Mouse (Mus musculus) thymus, postnatal 10 days (tissue): Measurements from ENCODE around the gene Gpc1.

Experiments
- DNase-seq, 2 experiments: peaks; one replicate each; pipeline ENCODE4 v3.0.0; 2021; ENCODE audit warnings: low spot score in 2 of 2

Gene Gpc1

DNA sequence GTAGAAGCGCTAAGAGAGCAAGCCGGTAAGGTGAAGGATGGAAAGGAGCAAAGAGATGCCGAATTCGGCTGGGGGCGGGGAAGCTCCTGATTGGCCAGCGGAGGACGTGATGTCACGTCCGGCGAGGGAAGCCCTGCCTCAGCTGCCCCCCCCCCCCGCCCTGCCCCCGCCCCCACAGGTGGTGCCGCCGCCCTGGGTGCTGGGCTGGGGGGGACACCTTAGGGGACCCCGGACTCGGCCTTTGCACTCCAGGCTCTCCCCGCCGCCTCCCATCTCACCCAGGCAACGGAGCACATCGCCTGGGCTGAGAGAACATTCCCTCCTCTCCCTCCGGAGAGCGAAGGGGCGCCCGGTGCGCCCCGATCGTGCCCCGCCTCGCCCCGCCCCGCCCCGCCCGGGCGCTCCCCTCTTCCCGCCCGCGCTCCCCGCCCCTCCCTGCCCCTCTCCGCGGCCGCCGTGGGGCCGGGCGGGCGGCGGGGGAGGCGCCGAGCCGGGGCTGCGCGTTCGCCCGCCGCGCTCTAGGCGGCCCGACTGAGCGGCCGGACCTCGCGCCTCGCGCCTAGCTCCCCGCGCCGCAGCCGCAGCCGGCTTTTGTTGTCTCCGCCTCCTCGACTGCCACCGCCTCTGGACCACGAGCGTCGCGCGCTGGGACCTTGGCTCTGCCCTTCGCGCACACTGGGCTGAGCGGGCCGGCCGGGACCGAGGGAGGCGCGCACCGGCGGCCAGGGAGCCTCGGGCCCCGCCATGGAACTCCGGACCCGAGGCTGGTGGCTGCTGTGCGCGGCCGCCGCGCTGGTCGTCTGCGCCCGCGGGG lies at the start of gene Gpc1:
TSS of gene Gpc1 (plus strand) at position 458 of the 814 bp plus-strand sequence.
- DNase-seq, result peak; percentile 79 to 83

DNA sequence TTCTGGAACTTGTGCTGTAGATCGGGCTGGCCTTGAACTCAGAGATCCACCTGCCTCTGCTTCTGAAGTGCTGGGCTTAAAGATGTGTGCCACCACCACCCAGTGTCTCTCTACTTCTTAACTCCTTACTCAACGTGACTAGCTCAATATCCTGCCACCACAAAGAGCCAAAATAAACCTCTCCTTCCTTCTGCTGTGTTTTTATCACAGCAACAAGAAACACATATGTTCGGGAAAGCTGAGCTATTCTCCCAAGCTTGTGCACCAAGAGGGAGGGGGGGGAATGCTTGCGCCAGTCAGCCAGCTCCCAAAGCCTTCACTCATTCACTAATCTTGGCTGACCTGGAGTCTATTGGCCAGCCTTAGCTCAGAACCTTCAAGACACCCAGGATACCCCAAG lies 49.6 kb upstream of the Gpc1 start:
- DNase-seq, result no peak

DNA sequence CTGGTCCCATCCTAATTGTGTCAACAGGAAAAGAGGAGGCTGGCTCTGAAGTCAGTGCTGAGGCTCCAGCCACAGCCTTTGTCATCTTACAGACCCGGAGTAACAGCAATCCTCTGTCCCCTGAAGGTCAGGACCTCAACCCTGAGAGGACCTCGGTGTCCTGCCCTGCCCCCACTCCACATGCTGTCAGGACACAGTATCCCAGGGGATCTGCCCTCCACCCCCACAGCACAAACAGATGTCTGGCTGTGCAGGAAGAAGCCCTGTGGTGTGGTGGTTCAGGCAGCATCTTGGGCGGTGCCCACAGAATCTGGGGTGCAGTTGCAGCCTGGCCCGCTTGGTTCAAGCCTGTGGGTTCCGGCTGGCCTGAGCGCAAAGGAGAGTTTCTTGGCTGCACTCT lies 48.9 kb upstream of the Gpc1 start:
- no peak for DNase-seq

DNA sequence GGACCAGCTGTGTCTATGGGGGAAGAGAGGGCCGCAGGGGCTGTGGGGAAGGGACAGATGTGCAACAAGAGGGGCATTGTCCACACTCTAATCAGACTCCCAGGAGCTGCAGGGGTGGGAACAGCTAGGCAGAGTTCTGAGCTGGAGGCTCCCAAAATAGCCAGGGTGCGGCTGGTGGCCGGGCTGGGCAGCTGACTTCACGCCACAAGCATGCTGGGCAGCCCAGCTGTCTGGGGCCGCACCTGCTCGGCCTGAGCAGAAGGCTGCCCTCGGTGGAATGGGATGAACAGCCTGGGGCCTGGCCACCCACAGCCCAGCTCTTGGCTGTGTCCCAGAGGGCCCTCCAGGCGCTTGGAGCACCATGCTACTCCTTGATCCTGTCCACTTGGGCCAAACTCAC lies 44.2 kb upstream of the Gpc1 start:
- no peak for DNase-seq

DNA sequence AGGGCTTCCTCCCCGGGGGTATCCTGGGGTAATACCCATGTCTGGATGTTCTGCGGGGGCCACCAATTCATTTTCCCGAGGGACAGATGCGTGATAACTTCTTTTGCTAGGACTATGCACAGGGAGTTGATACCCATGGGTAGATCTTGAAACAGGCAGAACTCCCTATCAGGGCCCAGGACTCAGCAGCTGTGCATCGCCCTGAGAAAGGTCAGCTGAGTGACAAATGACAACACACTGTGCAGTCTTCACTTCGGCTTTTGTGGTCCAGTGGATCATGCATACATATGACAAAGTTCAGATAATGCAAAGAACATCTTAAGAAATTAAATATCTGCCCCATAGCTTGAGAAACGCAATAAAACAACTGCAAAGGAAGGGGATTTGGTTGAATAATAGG lies 43.4 kb upstream of the Gpc1 start:
- DNase-seq, result no peak

DNA sequence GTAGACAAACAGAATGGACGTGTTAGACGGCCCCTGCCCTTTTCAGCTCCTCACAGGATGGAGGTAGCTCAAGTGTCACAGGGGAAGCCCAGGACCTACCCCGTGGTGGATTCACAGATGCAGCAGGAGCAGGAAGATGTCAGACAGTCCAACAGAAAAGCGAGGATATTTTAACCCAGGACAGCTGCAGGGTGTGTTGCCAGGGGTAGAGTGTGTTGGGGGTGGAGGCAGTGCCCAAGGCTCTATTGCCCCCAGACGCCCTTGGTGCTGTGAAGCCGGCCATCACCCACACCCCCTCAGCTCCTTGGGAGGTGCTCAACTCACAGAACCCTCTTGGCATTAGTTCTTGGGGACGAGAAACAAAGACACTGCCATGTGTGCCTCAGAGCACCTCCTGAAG lies 40.8 kb upstream of the Gpc1 start:
- no peak for DNase-seq

DNA sequence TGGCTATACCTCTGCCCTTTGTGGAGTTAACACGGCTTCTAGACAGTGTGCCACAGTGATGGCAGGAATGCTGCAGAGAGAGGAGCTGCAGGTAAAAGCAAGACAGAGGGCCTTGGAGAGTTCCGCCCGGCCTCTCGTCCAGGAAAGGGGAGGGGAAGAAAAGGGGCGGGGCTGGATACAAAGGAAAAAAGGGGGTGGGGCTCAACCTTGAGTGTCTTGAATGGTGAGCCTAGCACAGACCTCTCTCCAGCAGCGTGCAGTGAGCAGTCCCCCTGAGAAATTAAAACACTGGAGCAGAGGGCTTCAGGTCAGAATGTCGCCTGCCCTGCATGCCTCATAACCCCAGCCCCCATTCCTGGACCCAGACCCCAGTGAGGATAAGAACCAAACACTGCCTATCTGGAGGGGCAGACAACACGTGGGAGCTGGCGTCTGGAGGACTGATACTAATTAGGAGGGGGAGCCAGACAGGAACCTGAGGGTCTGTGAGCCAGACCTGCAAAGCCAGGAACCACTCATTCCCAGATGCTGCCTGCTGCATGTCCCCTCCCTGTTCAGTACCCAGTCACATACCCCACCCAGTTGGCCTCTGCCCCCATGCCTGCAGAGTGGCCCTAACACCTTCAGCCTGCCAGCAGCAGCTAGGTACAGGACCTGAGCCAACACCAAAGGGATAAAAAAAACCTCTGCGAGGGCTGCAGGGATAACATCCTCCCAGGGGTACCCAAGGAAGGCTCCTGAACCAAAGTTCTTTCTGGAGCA lies 40.2 kb upstream of the Gpc1 start:
- no peak for DNase-seq

DNA sequence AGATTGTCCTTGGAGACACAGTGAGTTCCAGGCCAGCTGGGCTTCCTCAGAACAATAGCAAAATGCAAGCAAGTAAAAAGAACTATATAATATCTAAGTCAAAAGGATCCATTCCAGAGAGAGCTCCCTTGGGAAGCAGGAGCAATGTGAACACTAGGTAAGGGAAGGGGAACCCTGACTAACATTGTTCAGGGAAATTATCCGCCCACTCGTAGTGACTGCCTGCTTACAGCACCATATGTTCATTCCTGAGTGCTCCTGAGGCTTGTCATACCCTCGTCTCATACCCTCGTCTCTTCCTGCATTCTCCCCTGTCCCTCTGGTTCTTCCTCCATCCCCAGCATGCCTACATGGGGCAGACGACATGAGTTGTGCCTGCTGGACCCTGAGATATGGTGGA lies 37.7 kb upstream of the Gpc1 start:
- no peak for DNase-seq

DNA sequence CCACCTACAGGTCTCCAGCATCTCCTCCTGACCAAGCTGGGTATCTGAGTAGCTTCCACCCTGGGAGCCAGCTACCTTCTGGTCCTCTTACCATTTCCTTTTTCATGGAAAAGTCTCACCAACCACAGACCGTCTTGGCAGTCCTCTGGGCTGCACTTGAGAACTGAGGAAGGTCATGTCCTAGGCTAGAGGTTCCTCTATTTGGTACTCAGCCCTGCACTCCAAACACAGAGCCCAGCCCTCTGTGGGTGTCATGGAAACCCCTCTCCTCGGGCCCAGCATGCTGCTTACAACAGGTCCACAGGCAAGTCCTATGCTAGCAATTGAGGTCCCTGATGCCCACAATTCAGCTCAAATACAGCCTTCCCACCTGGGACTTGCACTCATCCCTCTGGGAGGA lies 33.0 kb upstream of the Gpc1 start:
- no peak for DNase-seq

DNA sequence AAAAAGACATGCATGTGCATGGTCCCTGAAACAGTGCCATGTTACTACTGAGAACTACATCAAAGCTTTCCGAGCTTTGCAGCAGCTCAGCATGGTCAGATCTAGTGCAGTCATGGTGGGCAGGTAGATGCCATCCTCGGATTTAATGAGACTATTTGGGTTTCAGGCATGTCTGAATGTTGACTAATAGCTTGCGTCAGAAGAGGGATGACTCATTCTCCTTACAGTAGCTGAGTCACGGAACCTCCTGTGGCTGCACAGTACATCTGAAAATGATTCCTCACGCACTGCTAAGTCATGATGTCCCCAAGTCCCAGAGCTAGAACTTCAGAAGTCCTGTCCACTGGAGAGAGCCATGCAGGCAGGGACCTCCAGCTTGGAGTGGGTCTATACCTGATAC lies 31.8 kb upstream of the Gpc1 start:
- no peak for DNase-seq

DNA sequence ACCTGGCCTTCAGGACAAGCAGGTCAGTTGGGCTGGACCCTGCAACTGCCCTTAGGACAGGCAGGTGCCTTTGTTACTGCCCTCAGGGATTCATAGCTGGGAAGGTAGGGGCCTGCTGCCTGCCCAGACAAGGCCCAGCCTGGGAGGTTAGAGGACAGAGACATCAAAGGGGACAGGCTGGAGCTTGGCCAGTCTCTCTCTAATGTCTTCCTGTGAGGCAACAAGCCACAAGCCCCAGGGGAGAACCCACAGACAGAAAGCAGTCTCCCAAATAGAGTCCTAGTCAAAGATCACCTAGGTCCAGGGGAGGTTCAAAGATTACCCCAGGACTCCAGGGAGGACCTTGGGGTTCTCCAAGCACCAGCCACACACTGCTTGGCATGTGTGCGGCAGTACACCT lies 29.1 kb upstream of the Gpc1 start:
- DNase-seq, result no peak

DNA sequence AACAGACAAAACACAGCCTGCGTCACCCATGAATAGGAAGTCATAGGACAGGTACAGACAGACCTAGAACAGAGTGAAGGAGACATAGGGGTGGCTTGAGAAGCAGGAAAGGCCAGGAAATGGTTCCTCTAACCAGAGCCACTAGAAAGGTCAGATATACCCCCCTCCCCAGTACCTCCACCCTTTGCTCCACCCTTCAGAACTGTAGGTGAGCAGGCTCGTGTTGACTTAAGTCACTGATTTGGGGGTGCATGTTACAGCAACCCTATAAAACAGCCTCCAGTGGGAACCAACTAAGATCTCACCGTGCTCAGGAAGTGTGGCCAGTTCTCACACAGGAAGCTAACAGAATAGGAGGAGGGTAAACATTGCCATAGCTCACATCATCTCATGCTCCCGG lies 28.1 kb upstream of the Gpc1 start:
- no peak for DNase-seq

DNA sequence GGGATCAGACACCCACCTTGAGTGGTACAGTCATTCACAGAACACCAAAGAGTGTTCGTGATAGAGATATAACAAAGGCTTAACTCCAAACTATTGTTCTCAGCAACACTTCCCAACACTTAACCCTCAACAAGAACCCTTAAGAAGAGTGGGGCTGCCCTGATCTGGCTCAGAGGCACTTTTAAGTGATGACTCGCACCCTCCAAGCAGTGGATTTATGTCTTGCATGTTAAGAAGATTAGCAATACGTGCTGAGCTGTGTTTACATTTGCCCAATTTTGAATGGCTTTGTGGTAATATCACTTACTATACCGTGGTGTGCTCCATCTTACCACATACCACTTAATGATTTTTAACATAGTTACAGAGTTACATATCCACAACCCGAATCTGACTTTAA lies 26.3 kb upstream of the Gpc1 start:
- DNase-seq, result no peak

DNA sequence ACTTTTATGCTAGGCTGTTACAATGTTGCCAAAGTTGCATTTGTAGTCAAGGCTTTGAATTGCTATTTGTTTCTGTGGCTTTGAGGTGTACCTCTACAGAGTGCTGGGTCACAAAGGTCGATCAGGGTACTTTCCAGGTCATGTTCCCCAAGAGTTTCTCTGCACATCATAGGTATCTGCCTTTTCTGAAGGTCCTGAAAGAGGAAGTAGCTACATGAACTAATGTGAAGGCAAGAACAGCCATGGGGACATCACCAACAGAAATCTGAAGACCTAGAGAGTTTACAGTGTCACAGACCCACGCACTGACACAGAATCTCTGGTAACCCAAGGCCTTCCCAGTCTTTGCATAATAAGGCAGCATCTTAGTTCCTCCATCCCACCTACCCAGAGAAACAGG lies 25.6 kb upstream of the Gpc1 start:
- DNase-seq, result no peak

DNA sequence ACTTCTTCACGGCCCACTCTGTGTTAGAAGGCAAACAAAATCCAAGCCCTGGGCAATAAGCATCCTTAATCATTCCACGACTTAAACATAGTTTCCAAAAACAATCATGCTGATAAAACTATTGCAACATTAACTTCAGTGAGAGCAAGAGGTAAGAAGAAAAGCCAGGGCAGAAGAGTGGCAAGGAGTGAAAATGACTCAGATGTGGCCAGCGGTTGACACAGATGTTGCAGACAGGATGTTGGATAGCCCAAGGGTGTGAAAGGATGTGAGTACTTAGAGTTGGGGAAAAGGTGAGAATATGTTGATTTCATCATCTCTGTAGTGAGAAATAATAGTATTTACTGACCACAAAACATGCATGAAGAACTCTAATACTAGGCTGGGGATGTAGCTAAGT lies 24.7 kb upstream of the Gpc1 start:
- DNase-seq, result no peak

DNA sequence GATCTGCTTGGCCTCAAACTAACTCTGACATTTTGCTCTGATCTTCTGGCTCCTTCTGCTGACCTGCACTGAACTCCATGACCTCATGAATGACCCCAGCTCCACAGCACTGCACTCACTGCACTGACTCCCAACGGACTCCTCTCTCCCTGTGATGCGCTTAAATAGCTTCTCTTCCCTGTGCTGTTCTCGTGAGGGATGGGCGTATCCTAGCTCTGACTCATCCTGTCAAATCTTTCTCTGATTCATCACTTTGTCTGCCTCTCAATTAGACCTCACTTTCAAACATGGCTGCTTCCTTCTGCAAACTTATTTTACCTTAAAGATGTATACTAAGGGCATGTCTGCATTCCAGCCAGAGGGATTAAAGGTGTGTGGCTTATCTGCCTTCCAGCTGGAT lies 21.8 kb upstream of the Gpc1 start:
- no peak for DNase-seq

DNA sequence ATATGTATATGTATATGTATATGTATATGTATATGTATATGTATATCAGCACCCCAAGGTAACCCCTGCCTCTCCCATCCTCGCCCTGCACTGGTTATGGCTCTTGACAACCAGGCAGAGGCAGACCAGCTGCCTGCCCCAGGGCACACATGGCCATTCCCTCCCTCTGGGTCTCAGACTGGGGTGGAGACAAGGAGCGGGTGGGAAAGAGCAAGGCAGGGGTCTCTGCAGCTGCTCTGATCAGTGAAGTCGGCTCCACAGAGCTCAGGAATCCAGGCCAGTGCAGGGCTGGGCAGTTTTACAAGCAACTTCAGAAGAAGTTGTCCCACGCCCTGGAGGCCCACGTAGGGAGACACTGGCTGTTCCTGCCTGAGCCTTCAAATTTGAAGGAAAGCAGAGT lies 17.1 kb upstream of the Gpc1 start:
- DNase-seq, result no peak

DNA sequence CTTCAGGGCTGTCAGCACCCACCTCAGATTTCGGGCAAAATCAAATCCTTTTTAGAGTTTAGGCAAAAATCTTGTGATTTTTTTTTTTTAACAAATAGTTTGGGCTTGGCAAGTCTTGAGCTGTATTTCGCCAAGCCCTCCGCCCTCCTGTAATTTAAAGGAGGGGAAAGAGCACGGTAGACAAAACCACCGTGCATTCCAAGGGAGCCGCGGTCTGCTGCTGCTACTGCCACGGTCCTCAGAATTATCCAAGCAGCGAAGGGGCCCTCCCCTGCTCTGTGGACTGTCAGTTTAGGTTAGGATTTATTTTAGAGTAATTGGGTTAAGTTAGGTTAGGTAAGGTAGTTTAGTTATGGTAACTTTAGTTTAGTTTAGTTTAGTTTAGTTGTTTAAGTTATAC lies 16.3 kb upstream of the Gpc1 start:
- DNase-seq, result no peak

DNA sequence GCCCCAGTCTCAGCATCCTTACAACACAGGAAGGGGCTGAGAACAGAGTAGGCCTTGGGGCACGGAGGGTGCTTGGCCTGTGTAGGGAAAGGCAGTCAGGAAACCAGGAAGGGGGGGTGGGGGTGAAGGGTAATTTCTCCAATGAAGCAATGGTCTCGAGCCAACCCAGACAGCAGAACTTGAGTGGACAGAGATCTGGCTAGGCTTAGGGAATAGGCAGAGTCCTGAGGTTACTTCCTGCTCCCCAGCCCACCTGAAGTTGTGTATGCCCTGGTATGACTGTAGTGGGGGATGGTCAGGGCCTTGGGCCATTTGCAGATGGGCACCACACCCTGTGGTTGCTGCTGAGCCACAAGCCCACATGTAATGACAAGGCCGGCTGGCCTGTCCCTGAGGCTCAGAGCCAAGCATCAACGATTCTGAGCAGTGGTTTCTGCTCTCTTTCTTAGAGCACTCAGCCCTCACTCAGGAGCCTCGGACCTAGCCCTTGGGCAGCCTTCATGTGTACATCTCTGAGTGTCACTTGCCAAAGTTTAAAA lies 15.6 kb upstream of the Gpc1 start:
- no peak for DNase-seq

DNA sequence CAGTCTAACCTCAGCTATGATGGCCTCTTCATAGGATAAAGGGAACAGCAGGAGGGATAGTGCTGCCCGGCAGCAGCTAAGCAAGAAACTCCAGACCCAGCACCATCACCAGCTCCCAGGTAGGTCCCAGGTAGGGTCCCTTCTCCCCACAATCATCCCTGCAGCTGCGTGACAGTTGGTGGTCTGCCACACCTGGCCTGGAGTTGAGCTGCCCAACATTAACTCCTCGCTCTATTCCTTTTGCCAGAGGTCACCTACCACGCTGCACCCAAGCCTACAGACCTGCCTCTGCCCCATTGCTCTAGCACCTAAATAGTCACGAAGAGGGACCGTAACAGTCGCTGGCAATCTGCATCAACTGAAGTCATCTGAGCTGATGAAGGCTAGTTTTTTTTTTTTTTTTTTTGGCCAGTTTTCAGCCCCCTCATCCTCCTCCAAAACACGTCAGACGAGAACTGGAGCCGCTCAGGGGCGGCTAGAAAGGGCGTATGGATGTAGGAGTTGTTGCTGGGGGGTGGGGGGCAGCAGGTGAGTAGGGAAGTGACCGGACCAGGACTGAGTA lies 738 bp upstream of the Gpc1 start:
- no peak for DNase-seq

DNA sequence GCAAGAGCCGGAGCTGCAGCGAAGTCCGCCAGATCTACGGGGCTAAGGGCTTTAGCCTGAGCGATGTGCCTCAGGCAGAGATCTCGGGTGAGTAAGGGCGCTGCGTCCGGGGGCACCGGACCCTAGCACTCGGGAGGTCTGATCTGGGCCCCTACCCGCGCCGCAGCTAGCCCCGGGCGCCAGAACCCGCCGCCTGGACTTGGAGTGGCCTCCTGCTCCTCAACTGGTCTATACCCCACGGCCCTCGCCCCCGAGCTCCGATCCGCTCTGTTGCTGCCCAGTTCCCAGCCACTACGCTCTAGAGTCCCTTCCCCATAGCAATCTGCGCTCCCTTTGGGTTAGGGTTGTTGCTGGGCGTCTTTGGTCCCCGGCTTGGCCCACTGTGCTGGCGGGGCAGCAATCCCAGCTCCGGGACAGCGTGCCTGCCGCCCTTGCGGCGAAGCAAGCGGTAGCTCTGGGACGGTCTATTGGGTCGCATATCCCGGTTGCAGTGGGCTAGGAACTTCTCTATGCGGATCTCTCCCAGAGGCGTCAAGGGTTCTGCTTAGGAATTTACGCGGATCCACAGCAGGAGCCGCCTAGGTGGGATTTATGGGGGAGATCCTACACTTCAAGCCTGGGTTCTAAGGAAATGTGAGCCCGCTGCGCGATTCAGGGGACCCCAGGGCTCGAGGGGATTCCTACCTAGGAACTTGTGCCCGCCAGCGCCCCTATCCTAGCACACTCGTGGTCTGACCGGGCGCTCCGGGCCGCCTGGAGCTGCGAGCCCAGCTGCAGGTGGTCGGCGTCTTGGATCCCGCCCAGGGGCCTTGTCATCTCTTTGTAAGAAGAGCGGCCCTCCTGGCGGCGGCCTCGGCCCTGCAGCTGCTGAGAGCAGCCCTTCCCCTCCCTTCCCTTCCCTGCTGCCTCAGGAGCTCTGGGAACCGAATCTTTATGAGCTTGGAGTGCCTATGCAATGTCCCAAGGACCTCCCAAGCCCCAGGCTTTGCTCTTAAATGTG lies 866 bp downstream of the Gpc1 start:
- peak; percentile 29 to 38 for DNase-seq
